Mouse (Mus musculus): ENCODE measurements around the gene Trim12c. TPM values are rescaled to one million over a fixed set of nuclear protein-coding genes. Genes with fewer than 3 reads are reported as not detected.
"Not testable (repeated sequence)": the region's sequence is repeated elsewhere in the genome, so short reads cannot be mapped to it uniquely, and the experiment has no call there.

Gene Trim12c
- total RNA-seq (2021): 1 to 10 TPM; 1.8 to 2.0 TPM
- long read RNA-seq, experiment 1: 0 reads
- long read RNA-seq, experiment 2, partial matches to known transcripts: 0 of 1 reads
- long read RNA-seq, experiment 2, other reads (novel, unspliced or antisense): 1 of 1 reads

- DNase-seq: peak; percentile 40 to 50
- intact Hi-C loops (cut with DNase I): no loop called here
Observed at GRCm38 (mm10) chr7:104352717-104353599, at the start of gene Trim12c. Gene Trim12c, minus strand, starts transcription at chr7:104353362.

DNA sequence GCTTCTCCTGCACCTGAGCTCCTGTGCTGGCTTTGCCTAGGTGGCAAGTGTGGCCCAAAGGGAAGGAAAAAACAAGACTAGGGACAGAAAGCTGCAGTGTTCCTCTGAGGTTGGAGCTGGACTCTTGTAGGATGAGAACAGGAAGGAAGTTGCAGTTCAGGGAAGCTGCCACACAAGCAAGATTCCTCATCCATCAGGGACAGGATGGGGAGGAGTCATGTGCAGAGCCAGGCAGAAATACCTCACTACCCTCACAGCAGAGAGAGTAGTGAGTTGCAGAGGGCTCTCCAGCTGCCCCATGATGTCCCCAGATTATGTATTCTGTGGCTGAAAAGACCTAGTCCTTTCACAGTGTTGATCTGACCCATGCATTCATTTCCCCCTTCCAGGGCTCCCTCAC, 48.0 kb upstream of the Trim12c start:
- no peak for DNase-seq
- intact Hi-C loops (cut with DNase I): no loop called here

DNA sequence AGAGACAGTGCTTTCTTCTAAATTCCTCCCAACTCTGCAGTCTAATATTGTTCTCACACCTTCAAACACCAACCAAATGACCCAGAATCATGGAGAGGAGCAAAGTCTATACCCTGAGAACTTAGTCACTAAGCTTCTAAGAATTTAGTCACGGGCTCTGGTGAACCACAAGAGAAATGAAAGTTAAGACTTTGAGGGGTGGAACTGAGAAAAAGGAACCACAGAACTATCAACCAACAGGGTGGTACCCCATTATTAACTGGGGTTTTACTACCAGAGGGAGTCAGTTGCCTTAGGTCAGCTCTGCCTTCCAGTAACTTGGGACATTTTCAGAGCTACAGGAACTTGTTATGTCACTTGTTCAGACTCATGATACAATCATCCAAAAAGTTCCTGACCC, 47.5 kb upstream of the Trim12c start, which contains the start of gene Trim30c:
Trim30c (minus strand) TSS at position 140 of the 400 bp plus-strand sequence.
- DNase-seq: no peak
- intact Hi-C loops (cut with DNase I): no loop called here

DNA sequence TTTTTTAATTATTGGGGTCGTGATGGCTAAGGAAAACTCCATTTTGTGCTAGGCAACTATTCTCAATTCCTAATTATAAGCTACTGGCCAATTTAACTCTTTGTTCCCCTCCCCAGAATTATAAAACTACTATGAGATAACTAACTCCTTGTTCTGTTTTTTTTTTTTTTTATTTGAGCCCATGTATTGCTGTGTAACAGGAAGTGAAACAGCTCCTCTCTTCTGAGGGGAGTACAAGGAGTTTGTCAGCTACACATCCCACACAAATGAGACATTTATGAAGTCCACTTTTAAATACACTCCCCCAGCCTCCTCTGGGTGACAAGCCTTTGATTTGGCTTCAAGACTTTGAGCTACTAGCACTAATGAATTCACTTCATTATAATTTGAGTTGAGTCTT, 45.3 kb upstream of the Trim12c start:
- DNase-seq: no peak
- intact Hi-C loops (cut with DNase I): no loop called here

- no peak for DNase-seq
- intact Hi-C loops (cut with DNase I): no loop called here
Observed at GRCm38 (mm10) chr7:104369736-104370414, 16.7 kb upstream of the Trim12c start, which contains the start of gene Trim30b. Gene Trim30b, minus strand, starts transcription at chr7:104369884.

DNA sequence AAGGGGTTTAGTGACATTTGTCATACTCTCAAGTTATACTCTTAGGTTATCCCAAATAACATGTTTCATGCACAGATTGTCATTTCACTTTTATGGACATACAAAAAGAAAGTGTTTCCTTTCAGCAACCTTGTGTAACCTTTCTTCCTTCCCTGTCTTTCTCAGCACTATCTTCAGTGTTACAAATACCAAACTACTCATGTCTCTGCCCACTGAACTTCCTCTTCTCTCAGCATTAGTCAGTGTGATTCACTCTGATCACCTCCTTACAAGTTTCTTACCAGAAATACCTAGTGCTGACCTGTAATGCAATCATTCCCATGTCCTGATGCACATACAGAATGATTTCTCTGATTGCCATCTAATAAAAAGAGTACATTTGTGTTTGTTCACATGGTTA, 13.2 kb upstream of the Trim12c start:
- DNase-seq: no peak
- intact Hi-C loops (cut with DNase I): no loop called here

DNA sequence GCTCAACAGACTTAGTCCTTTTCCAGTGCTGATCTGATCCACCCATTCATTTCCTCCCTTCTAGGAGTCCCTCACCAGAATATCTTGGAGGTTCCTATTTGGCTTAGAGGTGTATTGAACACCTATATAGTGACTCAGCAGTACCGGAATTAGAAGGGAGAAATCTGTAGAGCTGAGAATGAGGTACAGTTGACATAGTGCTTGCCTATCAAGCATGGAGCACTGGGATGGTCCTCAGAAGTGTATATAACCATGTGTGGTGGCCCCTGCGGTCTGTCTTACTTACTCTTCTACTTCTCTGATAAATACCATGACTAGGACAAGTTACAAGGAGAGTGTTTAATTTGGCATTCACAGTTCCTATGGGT, 422 bp upstream of the Trim12c start:
- intact Hi-C loops (cut with DNase I): no loop called here
- DNase-seq: no peak

DNA sequence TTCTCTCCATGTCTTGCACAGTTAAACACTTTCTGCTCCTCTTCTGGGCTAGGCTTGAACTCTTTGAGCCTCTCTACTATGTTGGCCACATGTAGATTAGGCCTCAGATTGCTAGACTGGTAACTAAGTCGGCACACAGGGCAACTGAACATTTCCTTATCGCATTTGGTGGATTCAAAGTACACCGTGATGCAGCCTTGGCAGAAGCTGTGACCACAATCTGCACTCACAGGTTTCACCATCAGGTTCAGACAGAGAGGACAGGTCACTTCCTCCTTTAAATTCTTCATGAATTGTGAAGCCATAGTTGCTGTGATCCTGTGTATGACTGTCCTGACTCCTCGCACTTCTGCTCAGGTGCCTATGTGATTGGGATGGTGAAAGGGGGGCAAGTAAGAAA, 5.1 kb downstream of the Trim12c start:
- DNase-seq; intact Hi-C loops (cut with DNase I): not testable (repeated sequence)

GRCm38 (mm10) chr7:104340744-104341143, 12.4 kb downstream of the Trim12c start:
- intact Hi-C loops (cut with DNase I): not testable (repeated sequence)

GRCm38 (mm10) chr7:104335547-104335946, 17.6 kb downstream of the Trim12c start:
- intact Hi-C loops (cut with DNase I): not testable (repeated sequence)

More at GRCm38 (mm10) chr7:104340744-104341143, 12.4 kb downstream of the Trim12c start:
- DNase-seq: not testable (repeated sequence)

DNA sequence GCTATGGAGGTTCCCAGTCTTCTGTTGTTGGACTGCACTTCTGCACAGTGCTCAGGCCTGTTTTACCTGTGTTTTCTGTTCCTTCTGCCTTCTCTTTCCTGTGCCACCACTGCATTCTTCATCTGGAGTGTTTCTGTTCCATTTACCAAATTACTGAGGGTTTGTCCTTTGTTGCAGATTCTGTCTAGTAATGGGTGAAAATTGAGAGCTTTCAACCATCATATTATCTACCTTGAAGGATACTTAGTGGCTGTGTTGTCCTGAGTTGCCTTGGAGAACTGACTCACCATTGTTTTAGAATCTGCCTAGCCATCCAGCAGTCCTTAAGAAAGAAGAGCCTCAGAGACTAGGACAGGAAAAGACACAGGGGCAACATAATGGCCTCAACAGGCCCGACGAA, 24.0 kb downstream of the Trim12c start, which contains the start of gene Trim34b:
Trim34b (plus strand) TSS at position 301 of the 400 bp plus-strand sequence.
- intact Hi-C loops (cut with DNase I); DNase-seq: not testable (repeated sequence)

More at GRCm38 (mm10) chr7:104335547-104335946, 17.6 kb downstream of the Trim12c start:
- not testable (repeated sequence) for DNase-seq

DNA sequence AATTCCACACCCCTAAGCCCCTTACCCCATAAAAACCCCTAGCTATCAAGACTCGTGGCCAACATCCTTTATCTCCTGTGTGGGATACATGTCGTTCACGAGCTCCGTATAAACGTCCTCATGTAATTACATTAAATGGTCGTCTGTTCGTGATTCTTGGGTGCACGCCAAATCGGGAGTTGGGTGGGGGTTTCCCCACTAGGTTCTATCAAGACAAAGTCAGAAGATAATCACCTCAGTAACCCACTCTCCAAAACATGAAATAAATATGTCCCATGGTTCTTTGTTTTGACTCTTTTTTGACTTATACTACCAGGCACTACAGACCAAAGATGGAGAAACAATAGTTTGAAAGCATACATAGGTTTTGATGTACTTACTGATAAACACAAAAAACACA, 31.1 kb downstream of the Trim12c start:
- intact Hi-C loops (cut with DNase I): no loop called here
- no peak for DNase-seq

DNA sequence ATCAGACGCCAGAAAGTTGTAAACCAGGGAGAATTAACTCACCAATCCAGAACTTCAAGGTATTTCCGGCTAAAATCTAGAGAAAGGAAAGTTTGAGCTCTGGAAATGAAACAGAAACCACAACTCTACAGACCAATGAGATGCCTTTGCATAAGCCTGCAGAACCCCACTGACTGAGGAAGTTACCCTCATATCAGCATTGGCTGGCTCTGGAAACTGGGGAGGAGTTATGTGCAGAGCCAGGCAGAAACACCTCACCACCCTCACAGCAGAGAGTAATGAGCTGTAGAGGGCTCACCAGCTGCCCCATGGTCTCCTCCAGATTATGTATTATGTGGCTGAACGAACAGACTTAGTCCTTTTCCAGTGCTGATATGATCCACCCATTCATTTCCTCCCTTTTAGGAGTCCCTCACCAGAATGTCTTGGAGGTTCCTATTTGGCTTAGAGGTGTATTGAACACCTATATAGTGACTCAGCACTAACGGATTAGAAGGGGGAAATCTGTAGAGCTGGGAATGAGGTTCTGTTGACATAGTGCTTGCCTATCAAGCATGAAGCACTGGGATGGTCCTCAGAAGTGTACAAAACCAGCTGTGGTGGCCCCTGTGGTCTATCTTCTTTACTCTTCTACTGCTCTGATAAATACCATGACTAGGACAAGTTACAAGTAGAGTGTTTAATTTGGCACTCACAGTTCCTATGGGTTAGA, 37.6 kb downstream of the Trim12c start, which contains the start of gene Trim12a:
Trim12a (minus strand) TSS at position 98 of the 712 bp plus-strand sequence.
- intact Hi-C loops (cut with DNase I); DNase-seq: not testable (repeated sequence)

GRCm38 (mm10) chr7:104314796-104315353, 38.3 kb downstream of the Trim12c start:
- intact Hi-C loops (cut with DNase I): no loop called here
- DNase-seq: no peak

DNA sequence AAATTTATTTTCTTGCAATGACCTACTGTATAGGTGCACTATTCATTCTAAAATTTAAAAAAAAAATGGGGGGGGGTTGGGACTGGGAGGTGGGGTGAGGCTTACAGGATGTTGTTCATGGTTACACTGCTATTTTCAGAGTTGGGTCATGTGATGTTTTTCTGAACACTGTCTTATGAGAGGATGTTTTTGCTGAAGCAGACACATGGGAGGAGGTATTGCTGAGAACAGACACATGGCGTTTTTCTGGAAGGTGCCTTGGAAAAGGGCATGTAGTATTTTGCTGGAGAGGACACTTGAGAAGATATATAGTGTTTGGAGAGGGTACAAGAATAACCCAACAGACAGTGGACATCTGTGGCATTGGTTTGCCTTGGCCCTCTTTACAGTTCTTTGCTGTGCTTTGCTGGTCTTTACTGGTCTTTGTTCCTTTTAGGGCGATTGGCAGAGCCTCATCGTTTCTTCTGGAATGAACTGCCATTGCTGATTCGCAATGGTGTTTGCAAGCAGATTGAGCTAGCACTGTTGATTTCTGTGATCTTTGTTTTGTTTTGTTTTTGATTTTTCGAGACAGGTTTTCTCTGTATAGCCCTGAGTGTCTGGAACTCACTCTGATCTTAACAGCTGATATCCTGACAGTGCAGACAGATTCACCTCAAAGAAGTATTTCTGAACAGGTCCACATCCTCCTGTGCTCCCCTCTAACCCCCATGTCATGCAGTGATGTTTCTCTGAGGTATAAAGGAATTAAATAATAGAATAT, 61.3 kb downstream of the Trim12c start:
- no peak for DNase-seq
- intact Hi-C loops (cut with DNase I): no loop called here

GRCm38 (mm10) chr7:104290641-104291040, 62.5 kb downstream of the Trim12c start:
- intact Hi-C loops (cut with DNase I): no loop called here

More at GRCm38 (mm10) chr7:104290641-104291040, 62.5 kb downstream of the Trim12c start:
- no peak for DNase-seq
